Mouse (Mus musculus) monocyte, adult 2 months (primary cell): ENCODE results near the gene Klb.

Experiments
- DNase-seq, 2 experiments: peaks; one replicate each; pipeline ENCODE4 v3.0.0; 2022; ENCODE audit warnings: low spot score in 2 of 2, low read depth in 1 of 2

Gene Klb

DNA sequence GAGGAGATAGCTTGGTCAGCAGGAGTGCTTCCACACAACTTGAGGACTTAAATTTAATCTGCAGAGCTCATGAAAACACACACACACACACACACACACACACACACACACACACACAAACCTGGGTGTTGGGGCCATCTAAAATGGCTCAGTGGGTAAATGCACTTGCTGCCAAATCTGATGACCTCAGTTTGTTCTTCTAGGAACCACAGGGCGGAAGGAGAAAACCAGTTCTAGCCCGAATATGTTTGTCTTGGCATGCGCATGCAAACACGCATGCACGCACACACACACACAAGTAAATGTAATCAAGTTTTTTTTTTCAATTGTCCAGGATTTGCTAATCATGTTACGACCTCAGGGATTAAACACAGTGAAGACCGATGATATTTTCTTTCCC is 23.4 kb downstream of the Klb start:
- no peak for DNase-seq

DNA sequence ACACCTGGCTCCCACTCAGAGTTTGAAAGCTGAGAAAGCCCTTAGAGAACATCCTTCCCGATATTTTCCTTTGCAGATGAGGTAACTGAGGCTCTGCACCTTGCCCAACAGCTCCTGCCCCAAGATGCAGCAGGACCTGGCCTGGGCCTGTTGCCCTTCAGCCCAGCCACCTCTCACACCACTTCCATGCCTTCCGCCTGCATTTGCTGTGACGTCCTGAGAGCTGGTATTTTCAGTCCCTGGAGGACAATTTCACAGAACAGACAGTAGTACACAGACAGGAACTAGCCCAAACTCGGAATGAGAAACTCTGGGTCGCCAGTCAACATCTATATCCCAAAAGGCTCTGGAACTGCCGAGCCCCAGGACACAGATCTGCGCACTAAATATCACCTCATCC is 26.6 kb downstream of the Klb start:
- DNase-seq, result no peak

- DNase-seq, result no peak
These were observed 37.6 kb downstream of the Klb start for GRCm38 (mm10) chr5:65385704-65386103.

DNA sequence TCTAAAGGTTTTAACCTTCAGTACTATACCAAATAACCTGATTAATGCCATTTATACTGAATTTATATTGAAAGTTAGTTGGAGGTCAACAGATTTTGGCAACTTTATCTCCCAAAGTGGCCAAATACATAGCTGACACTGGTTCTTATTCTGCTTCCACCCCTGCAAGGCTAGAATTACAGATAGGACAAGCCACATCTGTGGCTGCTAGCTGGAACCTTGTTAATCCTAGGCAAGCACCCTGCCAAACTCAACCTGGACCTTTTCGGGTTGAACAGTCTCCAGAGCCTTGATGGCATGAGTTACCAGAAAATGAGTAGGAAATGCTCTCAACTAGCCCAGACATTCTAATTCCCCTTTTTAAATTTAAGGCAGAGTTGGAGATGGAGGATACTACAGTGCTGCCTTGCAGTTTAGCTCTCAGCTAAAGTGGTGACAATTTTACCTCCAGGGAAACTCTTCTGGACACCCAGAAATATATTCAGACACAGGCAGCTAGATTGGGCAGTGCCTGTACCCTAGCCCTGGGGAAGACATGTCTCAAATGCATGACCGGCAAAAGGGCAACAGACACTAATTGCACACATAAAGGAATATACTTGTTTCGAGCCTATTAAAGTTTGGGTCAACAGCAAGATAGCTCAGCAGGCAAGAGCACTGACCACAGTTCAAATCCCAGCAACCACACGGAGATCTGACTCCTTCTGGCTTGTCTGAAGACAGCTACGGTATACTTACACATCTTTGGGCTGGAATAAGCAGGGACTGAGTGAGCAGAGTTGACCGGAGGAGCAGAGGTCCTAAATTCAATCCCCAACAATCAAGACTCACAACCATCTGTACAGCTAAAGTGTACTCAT is 39.1 kb downstream of the Klb start:
- DNase-seq, result no peak

- DNase-seq, result peak; percentile 92 to 97
These were observed 42.8 kb downstream of the Klb start, which contains the start of the genes Rpl9 and Lias for GRCm38 (mm10) chr5:65390648-65391644. Gene Rpl9, minus strand, starts transcription at chr5:65391444. Gene Lias, plus strand, starts transcription at chr5:65391497.

- DNase-seq, result no peak
These were observed 43.6 kb downstream of the Klb start for GRCm38 (mm10) chr5:65391753-65392152.

DNA sequence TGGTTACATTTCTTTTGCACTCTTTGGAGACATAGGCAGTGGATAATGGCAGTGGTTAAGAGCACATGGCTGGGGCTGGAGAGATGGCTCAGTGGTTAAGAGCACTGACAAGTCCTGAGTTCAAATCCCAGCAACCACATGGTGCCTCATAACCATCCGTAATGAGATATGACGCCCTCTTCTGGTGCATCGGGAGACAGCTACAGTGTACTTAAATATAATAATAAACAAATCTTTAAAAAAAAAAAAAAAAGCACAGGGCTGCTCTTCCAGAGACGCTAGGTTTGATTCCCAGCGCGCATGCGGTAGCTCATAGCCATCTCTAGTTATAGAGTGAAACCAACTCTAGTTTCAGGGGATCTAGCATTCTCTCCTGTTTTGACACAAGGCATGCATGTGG is 46.3 kb downstream of the Klb start:
- no peak for DNase-seq

DNA sequence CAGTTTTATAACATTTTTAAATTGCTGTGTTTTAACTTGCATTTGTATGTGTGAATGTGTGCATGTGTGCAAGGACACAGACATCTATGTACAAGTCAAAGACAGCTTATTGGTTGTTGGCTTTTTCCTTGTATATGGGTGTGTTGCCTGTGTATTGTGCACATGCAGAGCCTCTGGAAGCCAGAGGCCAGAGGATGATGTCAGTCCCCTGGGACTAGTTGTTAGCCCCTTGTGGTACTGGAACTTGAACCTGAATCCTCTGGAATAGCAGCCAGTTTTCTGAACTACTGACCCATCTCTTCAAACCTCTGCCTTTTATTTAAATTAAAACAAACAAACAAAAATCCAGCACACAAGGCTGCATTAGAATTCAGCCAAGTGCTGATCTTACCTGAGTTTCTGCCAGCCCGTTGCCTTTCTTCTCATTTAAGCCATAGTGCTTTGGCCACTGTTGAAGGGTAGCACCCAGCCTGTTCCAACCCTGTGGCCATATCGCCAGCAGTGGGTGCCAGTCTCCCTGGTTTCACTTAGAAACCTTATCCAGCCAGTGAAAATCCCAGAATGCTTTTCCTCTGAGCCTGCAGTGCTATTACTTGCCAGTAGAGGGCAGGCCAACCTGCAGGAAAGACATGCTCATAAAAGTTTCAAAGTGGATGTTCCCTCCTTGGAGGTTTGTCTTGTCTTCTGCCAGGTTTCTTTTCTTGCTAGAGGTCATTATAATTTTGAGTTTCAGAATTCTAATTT is 53.3 kb downstream of the Klb start:
- peak; percentile 57 to 67 for DNase-seq

- no peak for DNase-seq
These were observed 59.9 kb downstream of the Klb start for GRCm38 (mm10) chr5:65407989-65408388.

DNA sequence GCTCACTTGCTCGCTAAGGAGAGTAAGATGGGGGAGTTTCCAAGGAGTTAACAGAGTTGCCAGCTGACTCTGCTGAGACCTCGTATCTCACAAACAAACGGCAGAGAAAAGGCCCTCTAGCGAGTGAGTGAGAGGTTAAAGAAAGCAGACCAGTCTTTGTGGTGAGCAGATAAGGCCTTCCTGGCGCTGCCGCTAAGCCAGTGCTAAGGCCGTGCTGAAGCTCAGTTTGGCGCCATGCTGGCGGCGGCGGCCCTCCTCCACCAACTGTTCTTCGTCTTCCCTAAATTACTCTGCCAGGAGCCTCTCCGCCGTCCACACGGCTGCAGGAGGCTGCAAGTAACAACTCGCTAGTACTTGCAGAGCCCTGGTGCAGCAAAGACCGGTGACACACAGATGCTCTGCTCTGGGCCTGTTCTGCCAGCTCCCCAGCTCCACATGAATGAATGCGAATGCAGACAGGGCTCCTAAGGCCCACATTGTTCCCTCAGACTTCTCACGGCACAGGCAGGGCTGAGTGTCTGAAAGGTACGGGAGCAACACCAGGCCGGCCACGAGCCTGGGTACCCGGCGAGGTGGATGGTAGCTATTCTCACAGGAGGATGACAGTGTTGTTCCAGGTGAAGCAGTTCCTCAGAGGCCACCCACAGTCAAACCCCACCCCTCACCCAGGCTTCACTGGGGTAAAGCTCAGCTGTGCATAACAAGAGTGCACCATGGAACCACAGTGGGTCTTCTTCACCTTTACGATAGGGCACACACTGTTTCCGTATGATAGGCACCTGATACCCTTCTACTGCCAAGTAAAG is 67.7 kb downstream of the Klb start:
- no peak for DNase-seq

GRCm38 (mm10) chr5:65419136-65419535 is 71.0 kb downstream of the Klb start:
- no peak for DNase-seq

DNA sequence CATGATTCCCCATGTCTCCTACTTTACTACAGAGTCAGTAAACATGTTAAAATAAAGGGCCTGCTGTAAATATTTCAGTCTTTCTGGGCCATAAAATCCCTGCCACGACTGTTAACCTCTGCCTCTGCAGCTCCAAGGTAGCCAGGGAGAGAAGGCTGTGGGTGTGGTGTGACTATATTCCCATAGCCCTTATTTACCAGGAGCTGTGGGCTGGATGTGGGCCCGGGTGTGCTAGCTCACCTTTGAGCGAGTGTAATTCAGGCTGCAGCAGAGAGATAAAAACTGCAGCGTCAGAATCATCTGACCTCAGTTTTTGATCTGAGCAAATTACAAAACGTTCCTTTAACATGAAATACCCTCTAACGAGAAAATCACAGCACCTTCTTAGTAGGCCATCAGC is 72.7 kb downstream of the Klb start:
- DNase-seq, result no peak

GRCm38 (mm10) chr5:65422803-65423202 is 74.7 kb downstream of the Klb start:
- DNase-seq, result no peak

DNA sequence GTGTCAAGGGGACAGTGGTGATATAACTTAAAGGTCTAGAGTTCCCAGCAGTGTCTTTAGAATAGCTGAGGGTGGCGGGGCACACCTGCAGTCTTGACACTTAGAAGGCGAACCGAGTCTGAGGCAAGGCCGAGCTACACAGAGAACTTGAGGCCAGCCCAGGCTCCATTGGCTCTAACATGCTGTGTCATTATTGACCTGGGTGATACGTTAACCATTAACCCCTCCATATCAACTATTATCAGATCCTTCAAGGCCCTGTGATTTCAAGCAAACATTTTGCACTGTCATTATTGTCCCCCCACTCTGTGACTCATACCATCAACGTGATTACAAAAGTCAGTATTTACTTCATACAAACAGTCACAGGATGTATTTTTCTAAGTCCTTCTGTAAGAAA is 76.1 kb downstream of the Klb start:
- DNase-seq, result no peak

DNA sequence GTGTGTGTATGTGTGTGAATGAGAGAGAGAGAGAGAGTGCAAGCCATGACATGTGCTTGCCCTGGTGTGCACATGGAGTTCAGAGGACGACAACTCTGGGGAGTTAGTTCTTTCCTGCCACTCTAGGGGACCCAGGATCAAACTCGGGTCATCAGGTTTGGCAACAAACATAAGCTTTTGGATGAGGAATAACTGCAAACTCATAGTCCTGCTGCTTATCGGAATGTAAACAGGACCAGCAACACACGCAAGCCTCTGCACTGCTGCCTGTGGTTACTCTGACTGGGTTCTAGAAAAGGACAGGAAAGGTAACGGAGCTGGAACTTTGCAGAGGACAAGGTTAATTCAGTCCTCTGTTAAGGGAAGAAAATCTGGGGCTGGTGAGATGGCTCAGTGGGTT is 77.1 kb downstream of the Klb start:
- DNase-seq, result no peak

- no peak for DNase-seq
These were observed 80.2 kb downstream of the Klb start for GRCm38 (mm10) chr5:65428321-65428720.

GRCm38 (mm10) chr5:65429441-65429840 is 81.3 kb downstream of the Klb start:
- no peak for DNase-seq
